Mouse (Mus musculus) layer of hippocampus, postnatal 36 days (tissue): ENCODE data around the gene Pla2g2e. TPM values are rescaled to one million over a fixed set of nuclear protein-coding genes. Genes with fewer than 3 reads are reported as not detected.
"Not testable (repeated sequence)": the region's sequence is repeated elsewhere in the genome, so short reads cannot be mapped to it uniquely, and the experiment has no call there.

ENCODE experiments used
- DNase-seq, 2 experiments: peaks; one replicate each; pipeline ENCODE4 v3.0.0; 2022
- total RNA-seq, 2 experiments: library from RNA; stranded (reverse); gene quantifications; 2 replicates each; pipeline ENCODE4 v1.2.3; 2021

Pla2g2e gene
- total RNA-seq, 2 experiments from 2014 or later: not detected

DNA sequence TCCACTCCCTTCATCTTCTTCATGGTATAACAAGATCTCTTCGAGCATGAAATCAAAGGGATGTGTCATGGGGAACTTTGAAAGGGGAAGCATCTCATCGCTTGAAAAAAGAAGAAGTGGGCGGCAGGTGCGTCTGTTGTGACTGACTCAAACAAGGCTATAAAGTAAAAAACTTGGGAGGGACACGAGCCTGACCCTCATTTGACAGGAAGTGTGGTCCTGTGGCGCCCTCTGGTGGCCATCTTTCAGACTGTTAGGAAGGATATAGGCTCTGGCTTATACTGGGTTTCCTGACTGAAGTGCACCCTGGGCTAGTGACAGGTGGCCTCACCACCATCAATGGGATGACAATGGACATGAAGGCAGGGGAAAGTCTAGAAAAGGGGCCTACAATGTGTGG is 6.5 kb downstream of the Pla2g2e start:
- peak; percentile 74 to 79 for DNase-seq

DNA sequence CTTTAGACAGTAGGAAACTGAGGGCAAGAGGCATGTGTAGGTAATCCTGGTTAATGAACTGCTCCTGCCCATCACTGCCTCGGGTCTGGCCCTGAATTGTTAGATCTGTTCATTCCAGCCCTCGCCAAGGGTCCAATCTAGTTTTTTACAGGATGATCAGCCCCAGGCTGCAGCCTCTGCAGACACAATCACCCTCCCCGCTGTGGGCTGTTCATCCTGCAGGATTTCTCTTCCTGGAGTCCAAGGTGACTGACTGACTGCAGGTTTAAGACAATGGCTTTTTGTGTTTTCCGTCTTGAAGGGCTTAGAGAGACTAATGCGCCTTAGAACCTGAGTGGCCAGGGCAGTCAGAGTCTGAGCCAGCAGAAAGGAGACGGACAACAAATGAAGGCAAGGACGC is 11.4 kb downstream of the Pla2g2e start:
- DNase-seq: no peak

DNA sequence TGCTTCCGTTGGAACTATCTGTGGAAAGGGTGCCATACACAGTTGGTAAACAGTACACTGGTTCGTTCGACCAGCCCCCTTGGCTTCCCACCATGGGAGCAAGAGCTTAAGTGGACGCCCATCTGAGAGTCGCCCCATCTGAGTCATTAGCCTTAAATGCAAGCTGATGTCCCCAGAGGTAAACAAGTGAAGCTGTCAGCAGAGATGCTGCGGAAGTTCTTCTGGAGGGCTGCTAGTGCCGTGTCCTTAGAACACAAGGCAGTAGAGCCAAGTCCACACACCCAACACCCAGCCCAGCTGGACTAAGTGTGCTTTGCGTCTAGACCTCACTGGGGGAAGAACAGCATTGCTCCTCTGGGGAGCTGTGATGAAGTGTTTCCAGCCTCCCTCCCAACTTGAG is 11.9 kb downstream of the Pla2g2e start:
- no peak for DNase-seq

DNA sequence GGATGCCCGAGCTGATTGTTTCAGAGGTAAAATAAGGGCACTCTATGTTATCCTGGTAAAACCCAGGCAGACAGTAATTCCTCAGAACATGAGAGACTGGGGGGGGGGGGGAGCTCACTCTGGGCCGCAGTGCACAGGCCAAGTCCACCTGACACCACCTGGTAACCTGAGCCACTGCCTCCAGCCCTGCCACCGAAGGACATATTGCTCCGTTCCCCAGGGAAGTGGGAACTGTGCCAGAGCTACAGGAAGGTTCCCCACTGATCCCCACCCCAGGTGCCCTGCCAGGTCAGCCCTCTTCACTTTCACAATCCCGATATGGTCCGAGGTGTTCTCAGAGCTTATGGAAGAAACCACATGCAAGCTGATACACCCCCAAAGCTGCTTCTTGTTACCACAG is 14.9 kb downstream of the Pla2g2e start:
- no peak for DNase-seq

DNA sequence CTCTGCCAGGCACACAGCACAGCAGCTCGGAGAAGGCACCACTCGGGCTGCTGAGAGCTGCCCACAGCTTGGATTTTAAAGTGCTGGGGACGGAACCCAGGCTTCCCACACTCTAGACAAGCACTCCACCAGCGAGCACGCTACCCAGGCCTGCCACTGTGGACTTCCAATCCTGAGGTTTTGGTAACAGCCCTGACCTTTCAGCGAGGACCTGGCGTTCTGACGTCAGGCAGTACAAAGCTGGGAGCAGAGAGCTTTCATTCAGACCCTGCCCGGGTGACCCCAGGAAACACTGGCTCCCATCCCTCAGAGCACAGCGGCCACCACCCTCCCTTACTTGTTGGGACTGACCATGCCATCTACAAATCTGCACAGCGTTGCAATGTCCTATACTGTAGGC is 16.0 kb downstream of the Pla2g2e start:
- not testable (repeated sequence) for DNase-seq

DNA sequence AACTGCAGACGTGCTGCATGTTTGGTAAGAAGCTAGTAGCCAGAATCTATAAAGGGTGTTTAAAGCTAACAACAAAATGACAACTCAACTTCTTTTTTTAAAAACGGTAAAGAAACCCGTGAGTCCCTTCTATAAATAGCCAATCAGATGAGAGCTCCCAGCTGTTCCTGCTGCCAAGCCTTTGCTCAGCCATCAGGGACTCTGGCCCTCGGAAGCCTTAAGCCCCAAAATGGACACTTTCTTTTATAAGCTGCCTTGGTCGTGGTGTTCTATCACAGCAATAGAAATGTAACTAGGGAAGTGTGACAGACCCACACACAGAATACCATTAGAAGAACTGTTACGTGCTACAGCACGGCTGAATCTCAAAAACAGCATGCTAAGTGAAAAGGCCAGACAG is 21.6 kb downstream of the Pla2g2e start:
- no peak for DNase-seq

DNA sequence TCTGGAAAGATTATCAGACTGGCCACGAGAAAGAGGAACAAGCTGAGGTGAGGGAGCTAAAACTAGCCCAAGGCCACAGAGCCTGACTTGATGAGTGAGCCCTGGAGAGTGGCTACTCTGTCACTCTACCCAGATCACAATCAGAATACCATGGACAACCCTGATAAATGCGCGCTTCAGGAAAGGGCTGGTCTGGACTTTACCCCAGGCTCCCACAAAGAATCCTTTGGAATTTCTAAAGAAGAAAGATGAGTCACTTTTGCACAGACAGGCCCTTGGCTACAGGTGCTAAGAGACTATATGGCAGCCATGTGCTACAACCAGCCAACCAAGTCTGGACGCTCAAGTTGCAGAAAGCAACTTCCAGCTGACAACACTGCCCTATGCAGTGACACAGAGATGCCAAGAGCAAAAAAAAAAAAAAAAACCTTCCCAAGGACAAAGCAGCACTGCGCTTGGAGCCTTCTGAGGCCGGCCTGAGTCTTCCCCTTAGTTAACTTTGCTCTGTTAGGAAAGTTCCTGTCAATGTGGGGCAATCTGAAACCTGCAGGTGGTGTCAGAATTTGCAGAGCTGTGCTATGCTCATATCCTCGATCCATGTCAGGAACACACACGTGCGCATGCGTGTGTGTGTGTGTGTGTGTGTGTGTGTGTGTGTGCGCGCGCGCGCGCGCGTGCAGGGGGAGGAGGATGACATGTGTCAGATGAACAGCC is 28.0 kb downstream of the Pla2g2e start:
- DNase-seq: no peak

DNA sequence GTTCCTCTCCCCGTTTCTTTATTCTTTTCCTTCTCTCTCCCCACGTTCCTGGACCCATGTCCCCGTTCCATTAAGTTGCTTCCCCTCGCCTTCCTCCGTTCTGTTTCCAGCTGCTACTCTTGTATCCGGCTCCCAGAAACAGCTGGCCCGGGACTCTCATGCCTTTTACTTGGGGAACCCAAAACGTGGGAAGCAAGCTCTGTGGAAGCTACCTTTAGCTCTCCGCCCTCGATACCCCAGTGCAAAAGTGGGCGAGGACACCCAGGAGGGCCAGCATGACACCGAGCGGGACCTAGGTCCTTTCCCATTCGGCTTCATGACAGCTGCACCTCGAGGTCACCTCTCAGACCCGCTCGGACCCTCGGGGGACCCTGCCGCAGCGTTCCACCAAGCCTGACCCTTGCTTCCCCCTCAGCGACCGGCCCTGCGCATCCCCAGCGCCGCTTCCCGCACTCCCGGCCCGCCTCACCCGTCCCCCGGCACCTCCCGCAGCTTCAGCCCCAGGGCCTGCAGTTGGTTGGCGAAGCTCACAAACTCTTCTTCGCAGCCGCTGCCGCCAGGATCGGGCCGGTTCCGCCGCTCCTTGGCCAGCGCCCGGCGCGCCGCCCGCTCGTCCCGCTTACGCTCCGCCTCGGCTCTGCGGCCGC is 35.5 kb downstream of the Pla2g2e start:
- DNase-seq: peak; percentile 18 to 26

DNA sequence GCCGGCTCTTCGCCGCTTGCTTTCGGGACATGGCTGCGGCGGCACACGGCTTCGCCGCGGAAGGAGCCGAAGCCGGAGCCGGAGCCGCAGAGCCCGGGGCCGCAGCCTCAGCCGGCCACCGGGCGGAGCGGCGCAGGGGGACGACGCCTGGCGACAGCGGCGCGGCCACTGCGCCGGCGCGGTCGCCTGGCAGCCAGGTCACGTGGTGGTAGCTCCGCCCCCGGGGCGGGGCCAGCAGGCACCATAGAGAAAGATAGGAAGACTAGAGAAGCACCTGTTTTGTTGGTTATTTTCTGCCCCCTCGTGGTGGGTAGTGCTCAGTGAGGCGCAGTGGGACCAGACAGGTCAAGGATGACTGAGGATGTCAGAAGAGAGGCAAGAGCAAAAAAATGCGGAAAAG is 36.1 kb downstream of the Pla2g2e start, which contains the start of gene Otud3:
Otud3 (minus strand) TSS at position 149 of the 400 bp plus-strand sequence.
- DNase-seq: peak; percentile 92 to 93

DNA sequence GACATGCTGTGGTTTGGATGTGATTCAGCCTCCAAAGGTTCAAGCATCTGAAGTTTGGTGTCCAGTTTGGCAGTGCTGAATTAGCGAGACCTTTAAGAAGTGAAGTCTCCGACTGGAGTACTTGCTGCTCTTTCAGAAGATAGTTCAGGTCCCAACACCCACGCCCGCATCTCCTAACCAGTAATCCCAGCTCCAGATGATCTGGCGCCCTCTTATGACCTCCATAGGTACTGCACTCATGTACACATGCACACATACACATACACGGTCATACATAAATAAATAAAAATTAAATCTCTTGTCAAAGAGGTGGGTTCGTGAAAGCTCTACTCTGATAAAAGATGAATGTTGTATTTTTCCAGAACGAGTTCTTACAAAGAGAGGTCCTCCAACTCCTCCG is 39.5 kb downstream of the Pla2g2e start:
- DNase-seq: no peak

DNA sequence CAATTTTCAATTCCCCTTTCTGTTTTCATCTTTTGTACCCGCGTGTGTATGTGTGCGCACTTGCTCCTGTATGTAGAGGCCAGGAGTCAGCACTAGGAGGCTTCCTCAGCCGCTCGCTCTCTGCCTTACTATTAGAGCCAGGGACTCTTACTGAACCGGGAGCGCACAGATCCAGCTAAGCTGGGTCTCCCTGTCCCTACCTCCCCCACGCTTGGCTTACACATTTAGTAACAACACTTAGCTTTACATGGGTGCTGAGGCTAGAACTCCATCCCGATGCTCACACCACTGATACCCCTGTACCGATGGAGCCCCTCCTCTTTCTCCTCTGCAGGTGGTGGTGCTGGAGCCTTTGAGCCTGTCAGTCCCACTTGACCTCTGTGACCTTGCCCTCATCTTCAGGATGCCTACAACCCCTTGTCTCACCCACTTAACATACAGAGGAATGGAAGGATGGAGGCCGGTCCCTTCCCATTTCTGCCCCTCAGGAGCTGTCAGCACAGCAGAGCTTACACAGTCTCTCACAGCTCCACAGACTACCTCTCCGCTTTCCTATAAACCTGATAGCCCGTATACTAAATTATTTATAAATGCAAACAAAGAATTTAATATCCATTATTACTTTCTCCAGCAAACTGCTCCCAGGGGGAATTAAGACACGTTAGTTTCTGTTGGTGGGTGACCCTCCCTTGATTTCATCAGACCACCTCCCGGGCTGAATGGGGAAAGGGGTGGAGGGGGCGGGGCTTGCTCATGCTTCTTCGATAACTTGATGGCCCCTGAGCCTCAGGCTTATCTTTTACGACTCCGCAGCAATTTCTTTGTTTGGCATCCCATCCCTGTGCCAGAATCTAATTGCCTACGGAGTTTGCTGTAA is 43.8 kb downstream of the Pla2g2e start:
- no peak for DNase-seq

DNA sequence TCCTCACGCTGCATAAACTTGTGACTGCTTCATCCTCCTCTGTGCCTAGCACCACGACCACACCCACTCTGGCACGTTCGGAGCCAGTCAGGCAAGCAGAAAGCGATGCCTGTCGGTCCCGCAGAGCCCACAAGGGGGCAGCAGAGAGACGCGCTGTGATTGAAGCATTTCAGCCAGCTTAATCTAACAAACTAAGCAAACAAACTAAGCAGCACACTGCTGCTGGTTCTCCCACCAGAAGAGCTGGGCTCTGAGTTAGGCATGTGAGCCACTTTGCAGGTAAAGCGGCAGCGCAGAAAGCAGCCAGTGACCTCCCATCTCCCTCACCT is 44.4 kb downstream of the Pla2g2e start:
- DNase-seq: peak; percentile 96 to 98

DNA sequence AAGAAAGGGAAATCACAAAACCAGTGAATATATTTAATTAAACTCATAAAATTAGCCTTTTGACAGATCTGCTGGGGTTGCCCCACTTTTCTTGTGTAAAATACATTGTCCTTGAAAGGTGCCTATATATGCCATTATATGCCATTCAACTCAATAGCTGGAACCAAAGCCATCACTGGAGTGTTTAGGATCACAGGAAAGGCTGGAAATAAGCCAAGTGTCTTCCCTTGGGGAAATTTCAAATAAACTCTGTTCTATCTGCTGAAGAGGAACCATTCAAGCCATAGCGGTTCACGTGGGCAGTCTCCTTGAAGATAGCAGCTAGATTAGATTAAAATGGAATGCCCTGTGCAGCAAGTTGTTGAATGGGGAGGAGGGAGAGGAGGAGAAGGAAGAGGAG is 47.8 kb downstream of the Pla2g2e start:
- DNase-seq: no peak

Other genes with a start within 250 kb of the Pla2g2e start
- gene Vwa5b1, start 242.1 kb upstream of the Pla2g2e start, total RNA-seq: 1 to 10 TPM; 1.8 to 2.1 TPM
- under 1 TPM; 0.10 to 0.22 TPM for gene Pla2g2c, start 153.2 kb upstream of the Pla2g2e start, total RNA-seq
- gene Ubxn10, start 140.8 kb upstream of the Pla2g2e start, total RNA-seq: 1 to 10 TPM in 1 of 2 experiments, under 1 TPM in 1; 0.80 to 1.2 TPM
- gene Pla2g2f, start 120.3 kb upstream of the Pla2g2e start, total RNA-seq: 1 to 10 TPM; 1.2 to 1.9 TPM
- under 1 TPM; 0.23 to 0.40 TPM for gene Pla2g2d, start 102.2 kb upstream of the Pla2g2e start, total RNA-seq
- gene Pla2g5, start 14.5 kb upstream of the Pla2g2e start, total RNA-seq: under 1 TPM; 0.70 to 0.73 TPM
- gene Gm13030, start 4.0 kb upstream of the Pla2g2e start, total RNA-seq: not detected
- 10 to 100 TPM; 10.8 to 12.8 TPM for gene Otud3, start 36.0 kb downstream of the Pla2g2e start, total RNA-seq
- not detected for gene Rnf186, start 89.2 kb downstream of the Pla2g2e start, total RNA-seq
- gene Tmco4, start 94.9 kb downstream of the Pla2g2e start, total RNA-seq: 1 to 10 TPM; 2.0 to 2.5 TPM
- 1 to 10 TPM; 6.5 to 8.8 TPM for gene Htr6, start 197.6 kb downstream of the Pla2g2e start, total RNA-seq
- 10 to 100 TPM; 77.2 to 86.8 TPM for gene Nbl1, start 215.1 kb downstream of the Pla2g2e start, total RNA-seq